In genomic region chr2:169383701-169384100, GRCm38 (mm10) we compare ENCODE assay signal across 25 mouse cellular contexts.
A peak's percentile ranks its signal among the peaks of the same experiment; 100 is the strongest.
DNase-seq lines count a peak whose midpoint lies in the region; ATAC-seq and TF ChIP-seq lines count a peak whose summit lies in the region.
"Had no signal": no experiment of that assay in that cellular context is flagged by ENCODE, and none has a peak within 500 bp of the region (broad histone marks: within the 10 kb centered on the region; RNA-seq: fewer than 3 reads in every experiment).

No protein-coding gene starts in this region.

- no peak overlapping the region for H3K4me2 ChIP-seq in lung, postnatal 0 days (replicated peaks; ENCODE audit: low read depth, low read length)
- H3K4me2 ChIP-seq in stomach, postnatal 0 days (replicated peaks; ENCODE audit: low read depth): no peak overlapping the region
- H3K4me2 ChIP-seq: limb, embryonic 15.5 days had no signal

- H3K4me3 ChIP-seq in kidney, adult 2 months (ENCODE audit: insufficient read depth, low read depth, low read length): no peak overlapping the region
- no peak overlapping the region for H3K4me3 ChIP-seq in lung, postnatal 0 days (ENCODE audit: low read depth, low read length)
- no peak overlapping the region for H3K4me3 ChIP-seq in stomach, postnatal 0 days (ENCODE audit: low read depth, low read length)
- H3K4me3 ChIP-seq: heart, embryonic 10.5 days; limb, embryonic 15.5 days had no signal

- no peaks in the 10 kb centered on the region for H3K4me1 ChIP-seq in kidney, adult 2 months (ENCODE audit: control insufficient read depth, insufficient read depth, low read length)
- H3K4me1 ChIP-seq in lung, postnatal 0 days (ENCODE audit: insufficient read depth, low read depth, low read length): no peaks in the 10 kb centered on the region
- H3K4me1 ChIP-seq in stomach, postnatal 0 days (replicated peaks; ENCODE audit: control insufficient read depth, insufficient read depth): no peaks in the 10 kb centered on the region
- H3K4me1 ChIP-seq: heart, embryonic 10.5 days; limb, embryonic 15.5 days had no signal

- no peaks in the 10 kb centered on the region for H3K27me3 ChIP-seq in kidney, adult 2 months (replicated peaks; ENCODE audit: control insufficient read depth, insufficient read depth, low read length)
- H3K27me3 ChIP-seq in lung, postnatal 0 days (replicated peaks; ENCODE audit: insufficient read depth, low read length): no peaks in the 10 kb centered on the region
- no peaks in the 10 kb centered on the region for H3K27me3 ChIP-seq in Patski
- no peaks in the 10 kb centered on the region for H3K27me3 ChIP-seq in stomach, postnatal 0 days (ENCODE audit: control insufficient read depth, insufficient read depth, low read length)
- H3K27me3 ChIP-seq: limb, embryonic 15.5 days had no signal

- no peak overlapping the region for H3K27ac ChIP-seq in kidney, adult 2 months (ENCODE audit: insufficient read depth, low read depth, low read length)
- H3K27ac ChIP-seq in lung, postnatal 0 days (ENCODE audit: low read length): no peak overlapping the region
- H3K27ac ChIP-seq in stomach, postnatal 0 days (replicated peaks): no peak overlapping the region
- H3K27ac ChIP-seq: heart, embryonic 10.5 days; limb, embryonic 15.5 days had no signal

- CTCF ChIA-PET in Patski (lab: Charles Lee): no interaction called here

- TF ChIP-seq EP300 in lung, postnatal 0 days (IDR thresholded peaks at IDR 0.05): no peak
- TF ChIP-seq EP300 in stomach, postnatal 0 days (optimal IDR thresholded peaks at IDR 0.05): no peak

- no peak for DNase-seq in kidney, adult 2 months
- no peak for DNase-seq in kidney, adult 8-10 months
- no peak for DNase-seq in lung, postnatal 0 days (ENCODE audit: low spot score)
- no peak for DNase-seq in lung, postnatal 36 days
- no peak for DNase-seq in Patski (ENCODE audit: low read depth, low spot score)
- DNase-seq in stomach, postnatal 0 days (ENCODE audit: low spot score): no peak
- DNase-seq: adrenal gland, postnatal 14 days; cerebellum, adult 9-10 months; gastrocnemius, postnatal 10 days; heart, postnatal 14 days; kidney, adult 9 months; kidney, postnatal 25 days; layer of hippocampus, adult 9-11 months; left cerebral cortex, postnatal 4 days; lung, adult 18-20 months; lung, postnatal 4 days; right cerebral cortex, postnatal 4 days; thymus, adult 2 months; thymus, postnatal 4 days had no signal

- TF ChIP-seq CTCF in kidney, adult 2 months (conservative IDR thresholded peaks at IDR 0.05; ENCODE audit: insufficient read depth, insufficient read length, low read depth, low read length): 0 out of 2 replicates have a peak, but pooled peaks have one; percentile 2
- TF ChIP-seq CTCF in lung, postnatal 0 days (IDR thresholded peaks at IDR 0.05): peak; percentile 6; the same call in 1 of the 2 replicates
- peak; percentile 22 for TF ChIP-seq CTCF in Patski (IDR thresholded peaks at IDR 0.05)
- TF ChIP-seq CTCF in stomach, postnatal 0 days (IDR thresholded peaks at IDR 0.05; ENCODE audit: low read depth): peak; percentile 37

- H3K9me3 ChIP-seq in lung, postnatal 0 days (ENCODE audit: low read length): no peaks in the 10 kb centered on the region
- no peaks in the 10 kb centered on the region for H3K9me3 ChIP-seq in stomach, postnatal 0 days (ENCODE audit: control insufficient read depth, low read length)
- H3K9me3 ChIP-seq: heart, embryonic 10.5 days had no signal

- POLR2A ChIA-PET in Patski (lab: Charles Lee): no interaction called here

- no peaks in the 10 kb centered on the region for H3K36me3 ChIP-seq in kidney, adult 2 months (ENCODE audit: control insufficient read depth, insufficient read depth, low read length)
- H3K36me3 ChIP-seq in lung, postnatal 0 days (ENCODE audit: insufficient read depth, low read length): no peaks in the 10 kb centered on the region
- no peaks in the 10 kb centered on the region for H3K36me3 ChIP-seq in stomach, postnatal 0 days (ENCODE audit: control insufficient read depth, insufficient read depth, low read length)
- H3K36me3 ChIP-seq: G1E; heart, embryonic 10.5 days; limb, embryonic 15.5 days had no signal

- WGBS in kidney, adult 2 months: 98% methylated on average over 3 of the region's 3 CpGs
- 84% methylated on average over 3 of the region's 3 CpGs for WGBS in lung, postnatal 0 days
- WGBS in stomach, postnatal 0 days: 74% methylated on average over 3 of the region's 3 CpGs

- TF ChIP-seq POLR2A in kidney, adult 2 months (IDR thresholded peaks at IDR 0.05; ENCODE audit: low read depth, low read length): no peak

- in situ Hi-C loops in Patski (cut with MboI; ENCODE audit: low pct_unique_long_range_greater_than_20kb): no loop called here

- ATAC-seq in lung, postnatal 0 days: no peak
- no peak for ATAC-seq in Patski
- no peak for ATAC-seq in stomach, postnatal 0 days (ENCODE audit: low FRiP score, low TSS enrichment)
- ATAC-seq in cerebellum, adult (ENCODE audit: insufficient number of reproducible peaks, low FRiP score, low TSS enrichment): no peak
- ATAC-seq: forebrain, embryonic 14.5 days; midbrain, embryonic 16.5 days had no signal

- H3K9ac ChIP-seq in lung, postnatal 0 days (replicated peaks; ENCODE audit: low read depth): no peak overlapping the region
- no peak overlapping the region for H3K9ac ChIP-seq in stomach, postnatal 0 days (ENCODE audit: low read length)
- H3K9ac ChIP-seq: limb, embryonic 15.5 days had no signal
